Comparison of ENCODE assay signal across 8 mouse cellular contexts in genomic region chr4:149562905-149563347, GRCm38 (mm10). TPM values are rescaled to one million over a fixed set of nuclear protein-coding genes. Genes with fewer than 3 reads are reported as not detected.
DNase-seq lines count a peak whose midpoint lies in the region; ATAC-seq lines count a peak whose summit lies in the region.

No protein-coding gene starts in this region.

- no peaks in the 10 kb centered on the region for H3K27me3 ChIP-seq in forebrain, embryonic 12.5 days
- no peaks in the 10 kb centered on the region for H3K27me3 ChIP-seq in intestine, embryonic 15.5 days (replicated peaks)
- no peaks in the 10 kb centered on the region for H3K27me3 ChIP-seq in stomach, embryonic 15.5 days (replicated peaks)

- no peak for ATAC-seq in forebrain, embryonic 12.5 days (ENCODE audit: low FRiP score)
- ATAC-seq in intestine, embryonic 15.5 days = no peak
- no peak for ATAC-seq in stomach, embryonic 15.5 days (ENCODE audit: insufficient read depth, low FRiP score, low read depth)

- H3K27ac ChIP-seq in forebrain, embryonic 12.5 days = peak overlapping the region; percentile 89
- 0 out of 2 replicates have a peak overlapping the region, but pooled peaks have one; percentile 11 for H3K27ac ChIP-seq in intestine, embryonic 15.5 days
- peak overlapping the region; percentile 74 for H3K27ac ChIP-seq in stomach, embryonic 15.5 days

- DNase-seq in embryo, embryonic 10 days (ENCODE audit: low spot score) = peak; percentile 61
- no peak for DNase-seq in embryo, embryonic 9.5 days (ENCODE audit: extremely low spot score)
- DNase-seq in brain, adult 2 months (ENCODE audit: low read depth, low spot score) = peak; percentile 88
- no peak for DNase-seq in adrenal gland, postnatal 4 days (ENCODE audit: low spot score in 2 of 2)
- no peak for DNase-seq in urinary bladder, postnatal 25 days (ENCODE audit: low spot score)

- H3K9ac ChIP-seq in forebrain, embryonic 12.5 days = peak overlapping the region; percentile 25; the same call in 1 of the 2 replicates
- no peak overlapping the region for H3K9ac ChIP-seq in intestine, embryonic 15.5 days
- no peak overlapping the region for H3K9ac ChIP-seq in stomach, embryonic 15.5 days

- 28% methylated on average over 7 of the region's 7 CpGs for WGBS in forebrain, embryonic 12.5 days
- 32% methylated on average over 7 of the region's 7 CpGs for WGBS in intestine, embryonic 15.5 days
- WGBS in stomach, embryonic 15.5 days = 28% methylated on average over 7 of the region's 7 CpGs

- H3K4me1 ChIP-seq in forebrain, embryonic 12.5 days = peaks cover 39% of the 10 kb centered on the region
- H3K4me1 ChIP-seq in intestine, embryonic 15.5 days (replicated peaks) = peaks cover 37% of the 10 kb centered on the region
- peaks cover 36% of the 10 kb centered on the region for H3K4me1 ChIP-seq in stomach, embryonic 15.5 days

- H3K36me3 ChIP-seq in forebrain, embryonic 12.5 days (replicated peaks) = peaks cover 17% of the 10 kb centered on the region
- 0 out of 2 replicates have a peak, but pooled peaks cover 4% of the 10 kb centered on the region for H3K36me3 ChIP-seq in intestine, embryonic 15.5 days
- H3K36me3 ChIP-seq in stomach, embryonic 15.5 days = 0 out of 2 replicates have a peak, but pooled peaks cover 6% of the 10 kb centered on the region

- no peaks in the 10 kb centered on the region for H3K9me3 ChIP-seq in forebrain, embryonic 12.5 days
- H3K9me3 ChIP-seq in intestine, embryonic 15.5 days = no peaks in the 10 kb centered on the region
- H3K9me3 ChIP-seq in stomach, embryonic 15.5 days = no peaks in the 10 kb centered on the region

- H3K4me3 ChIP-seq in forebrain, embryonic 12.5 days (replicated peaks) = no peak overlapping the region
- H3K4me3 ChIP-seq in intestine, embryonic 15.5 days (replicated peaks) = no peak overlapping the region
- no peak overlapping the region for H3K4me3 ChIP-seq in stomach, embryonic 15.5 days (replicated peaks)

- H3K4me2 ChIP-seq in forebrain, embryonic 12.5 days = no peak overlapping the region
- peak overlapping the region; percentile 28; the same call in 1 of the 2 replicates for H3K4me2 ChIP-seq in intestine, embryonic 15.5 days (replicated peaks)
- H3K4me2 ChIP-seq in stomach, embryonic 15.5 days = peak overlapping the region; percentile 3; the same call in 1 of the 2 replicates

RNA-seq across cellular contexts. Expression of gene Clstn1, which starts 23.3 kb away (rescaled TPM):
- polyA plus RNA-seq in forebrain, embryonic 12.5 days (2016; fragmentation: Nextera tagmentation; extraction: Ambion mirVana) = 58.1 and 75.4 TPM in 2 replicates
- 40.9 and 42.4 TPM in 2 replicates for polyA plus RNA-seq in intestine, embryonic 15.5 days (2015; fragmentation: Nextera tagmentation; extraction: Ambion mirVana)
- 47.0 and 48.4 TPM in 2 replicates for polyA plus RNA-seq in stomach, embryonic 15.5 days (2015; fragmentation: Nextera tagmentation; extraction: Ambion mirVana)
- total RNA-seq in adrenal gland, postnatal 4 days (2021) = 100 to 1,000 TPM; 116 to 127 TPM

RNA-seq across cellular contexts. Expression of gene Ctnnbip1, which starts 44.9 kb away (rescaled TPM):
- 83.9 and 84.8 TPM in 2 replicates for polyA plus RNA-seq in forebrain, embryonic 12.5 days (2016; fragmentation: Nextera tagmentation; extraction: Ambion mirVana)
- polyA plus RNA-seq in intestine, embryonic 15.5 days (2015; fragmentation: Nextera tagmentation; extraction: Ambion mirVana) = 41.7 and 43.8 TPM in 2 replicates
- polyA plus RNA-seq in stomach, embryonic 15.5 days (2015; fragmentation: Nextera tagmentation; extraction: Ambion mirVana) = 47.5 and 47.9 TPM in 2 replicates
- total RNA-seq in adrenal gland, postnatal 4 days (2021) = 10 to 100 TPM; 44.7 to 44.8 TPM

Comparison
In these comparisons a context has a peak if more than half of its experiments do, and no peak if none do; other contexts are left out.
1. DNase-seq: peak in embryo, embryonic 10 days (single experiment) and brain, adult 2 months (single experiment); none in embryo, embryonic 9.5 days (single experiment), adrenal gland, postnatal 4 days (0 of 2) and urinary bladder, postnatal 25 days (single experiment).
2. H3K27ac ChIP-seq: peak in every context shown above with its lines; median percentile 89 in forebrain, embryonic 12.5 days; 74 in stomach, embryonic 15.5 days; 11 in intestine, embryonic 15.5 days.